Mouse (Mus musculus) c-Kit-negative CD71-positive TER-119-positive erythroid progenitor cells, embryonic 14.5 days (primary cell): Measurements from ENCODE around the gene Spag17.
"Not testable (repeated sequence)": the region's sequence is repeated elsewhere in the genome, so short reads cannot be mapped to it uniquely, and the experiment has no call there.

Experiments used
- DNase-seq: peaks from one replicate; pipeline ENCODE4 v3.0.0-alpha.2; 2013; ENCODE audit warnings: low read depth, low spot score

Gene Spag17

GRCm38 (mm10) chr3:99885187-99885811, at the start of gene Spag17:
TSS of gene Spag17 (plus strand) at chr3:99885406.
- no peak for DNase-seq

GRCm38 (mm10) chr3:99842333-99842732, 42.9 kb upstream of the Spag17 start:
- no peak for DNase-seq

DNA sequence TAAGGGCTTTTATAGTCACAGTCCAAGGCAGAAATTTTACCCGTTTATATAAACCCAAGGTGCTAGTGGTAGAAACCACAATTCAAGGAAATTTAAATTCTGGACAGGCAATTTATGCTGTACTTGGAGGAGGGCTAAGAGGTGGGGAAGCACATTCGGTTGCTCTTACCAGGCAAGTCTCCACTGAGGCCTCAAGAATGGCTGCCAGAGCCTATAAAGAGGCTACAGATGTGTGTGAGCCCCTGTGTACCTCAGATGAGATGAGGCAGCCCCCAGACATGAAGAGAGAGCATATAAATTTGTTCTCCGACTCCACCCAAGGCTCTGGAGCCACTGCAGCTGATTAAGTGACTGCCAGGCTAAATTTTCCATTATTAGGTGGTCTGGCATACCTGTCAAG, 42.4 kb upstream of the Spag17 start:
- no peak for DNase-seq

GRCm38 (mm10) chr3:99843233-99843632, 42.0 kb upstream of the Spag17 start:
- DNase-seq, result no peak

DNA sequence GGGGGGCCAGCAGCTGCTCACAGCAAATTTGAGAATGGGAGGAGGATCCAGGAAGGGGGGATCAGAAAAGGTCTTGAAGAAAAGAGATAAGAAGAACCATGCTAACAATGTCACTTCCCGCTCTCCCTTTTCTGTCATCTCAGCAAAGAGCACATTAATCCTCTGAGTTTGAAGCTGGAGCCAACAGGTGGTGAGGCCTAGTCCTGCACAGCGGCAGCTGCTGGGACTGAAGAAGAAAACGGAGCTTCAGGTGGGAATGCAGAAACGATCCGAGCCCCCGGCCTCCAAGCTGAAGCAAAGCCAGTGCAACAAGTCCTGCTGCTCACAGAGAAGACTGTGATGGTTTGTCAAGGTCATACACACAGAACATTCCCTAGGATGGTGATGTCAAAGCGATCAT, 34.3 kb upstream of the Spag17 start:
- DNase-seq, result no peak

- DNase-seq, result no peak
Observed at GRCm38 (mm10) chr3:99854595-99854994, 30.6 kb upstream of the Spag17 start.

DNA sequence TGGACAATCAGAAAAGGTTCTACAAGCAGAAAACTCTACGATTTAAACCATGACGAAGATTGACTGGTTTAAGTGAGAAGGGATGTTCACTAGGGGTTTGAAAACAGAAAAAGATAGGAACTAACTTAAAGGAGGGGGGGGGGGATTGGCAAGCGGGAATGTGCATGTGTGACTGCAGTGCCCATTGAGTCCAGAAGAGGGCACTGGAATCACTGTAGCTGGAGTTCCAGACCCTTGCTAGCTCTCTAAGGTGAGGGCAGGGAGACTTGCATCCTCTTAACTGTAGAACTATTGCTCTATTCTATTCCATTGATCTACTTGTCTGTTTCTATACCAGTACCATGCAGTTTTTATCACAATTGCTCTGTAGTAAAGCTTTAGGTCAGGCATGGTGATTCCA, 26.3 kb upstream of the Spag17 start:
- DNase-seq, result no peak

DNA sequence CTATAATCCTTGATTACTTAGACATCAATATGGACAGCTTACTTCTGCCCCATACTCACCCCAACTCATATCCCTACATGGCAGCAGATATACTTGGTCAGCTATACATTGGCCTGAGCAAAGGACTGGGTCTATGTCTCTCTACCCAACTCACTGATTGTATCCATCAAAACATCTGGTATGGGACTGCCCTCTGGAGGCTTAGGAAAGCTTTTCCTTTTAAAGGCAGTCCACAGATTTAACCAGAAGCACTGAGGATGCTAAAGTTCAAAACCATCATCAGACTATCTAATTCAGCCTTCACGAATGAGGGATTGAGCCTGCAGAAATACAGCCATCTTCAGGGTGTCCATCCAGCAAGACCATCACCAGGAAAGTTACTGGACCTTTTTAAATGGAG, 20.5 kb upstream of the Spag17 start:
- no peak for DNase-seq

- DNase-seq, result no peak
Observed at GRCm38 (mm10) chr3:99875137-99875536, 10.1 kb upstream of the Spag17 start.

GRCm38 (mm10) chr3:99881498-99881897, 3.7 kb upstream of the Spag17 start:
- DNase-seq, result no peak

- no peak for DNase-seq
Observed at GRCm38 (mm10) chr3:99883988-99884564, 1.1 kb upstream of the Spag17 start.

GRCm38 (mm10) chr3:99894741-99895140, 9.5 kb downstream of the Spag17 start:
- not testable (repeated sequence) for DNase-seq

DNA sequence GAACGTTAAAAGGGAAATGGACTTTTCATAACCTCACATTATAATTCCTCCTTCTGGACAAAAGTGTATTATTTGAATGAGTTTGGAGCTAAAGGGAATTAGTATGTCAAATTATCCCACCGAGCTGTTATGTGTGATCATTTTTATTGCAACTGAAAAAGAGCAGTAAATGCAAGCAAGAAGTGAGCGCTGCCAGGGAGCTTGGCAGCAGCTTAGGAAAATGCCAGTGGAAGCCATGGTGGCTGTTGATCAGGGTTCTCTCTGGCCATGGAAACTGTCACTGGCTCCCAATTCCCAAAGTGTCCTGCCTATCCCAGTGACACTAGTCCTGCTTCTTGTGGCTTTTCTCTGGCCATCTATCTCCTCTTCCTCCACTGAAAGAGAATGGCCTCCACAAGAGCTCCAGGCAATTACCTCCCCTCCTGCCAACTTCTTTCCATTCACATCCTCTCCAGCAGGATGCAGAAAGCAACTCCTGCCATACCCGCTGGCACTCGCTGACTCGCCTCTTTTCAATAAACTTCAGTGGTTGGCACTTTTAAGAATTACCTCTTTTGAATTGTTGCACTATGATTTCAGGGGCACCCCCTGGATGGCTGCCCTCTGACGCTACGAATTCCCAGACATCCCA, 28.7 kb downstream of the Spag17 start:
- no peak for DNase-seq

GRCm38 (mm10) chr3:99922944-99923343, 37.7 kb downstream of the Spag17 start:
- DNase-seq, result no peak

DNA sequence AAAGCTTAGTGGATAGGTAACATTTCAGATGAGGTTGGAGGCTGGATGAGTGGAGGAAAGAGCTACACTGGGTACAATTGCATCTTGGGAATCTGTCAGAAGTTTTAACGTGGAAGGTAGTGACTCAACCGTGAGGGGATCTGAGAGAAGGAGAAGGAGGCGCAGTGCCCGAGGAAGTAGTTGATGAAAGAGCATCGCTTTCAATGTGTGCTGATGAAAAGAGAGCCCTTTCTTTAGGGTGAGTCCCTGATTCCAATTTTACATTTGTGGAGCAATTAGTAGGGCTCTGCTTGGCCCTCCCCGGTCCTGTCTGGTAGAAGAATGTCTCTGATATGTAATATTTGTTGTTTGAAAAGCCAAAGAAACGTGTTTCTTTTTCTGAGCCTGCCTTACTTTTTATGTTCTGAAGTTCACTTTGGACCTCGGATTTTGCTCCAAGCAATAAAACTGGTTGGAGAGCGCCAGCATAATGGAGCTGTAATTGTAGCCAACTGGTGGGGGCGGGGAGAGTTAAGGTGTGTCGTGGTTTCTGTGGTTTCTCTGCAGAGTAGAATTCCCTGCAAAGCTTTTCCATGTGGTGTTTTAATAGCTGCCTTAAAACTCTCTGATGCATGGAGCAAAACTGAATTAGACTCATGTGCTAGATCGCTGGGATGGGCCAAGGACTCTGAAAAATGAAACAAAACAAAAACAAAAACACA, 45.9 kb downstream of the Spag17 start:
- DNase-seq, result no peak

DNA sequence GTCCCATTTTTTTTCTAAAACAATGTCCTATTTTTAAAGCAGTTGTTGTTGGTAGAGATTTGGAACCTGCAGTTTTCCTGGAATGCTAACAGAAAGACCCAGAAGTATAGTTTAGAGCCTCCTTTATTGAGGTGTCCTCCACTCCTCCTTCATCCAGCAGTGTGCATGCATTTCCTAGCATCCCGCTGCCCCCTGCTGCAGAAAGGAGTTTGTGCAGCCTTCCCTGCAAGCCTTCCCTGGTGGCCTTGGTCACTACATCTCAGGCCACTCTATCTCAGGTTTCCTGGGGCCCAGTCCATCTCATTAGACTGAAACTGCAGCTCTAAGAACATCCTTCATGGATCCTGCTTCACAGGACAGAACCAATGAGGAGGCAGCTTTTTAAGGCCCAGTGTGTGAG, 51.0 kb downstream of the Spag17 start:
- no peak for DNase-seq

- no peak for DNase-seq
Observed at GRCm38 (mm10) chr3:99938611-99939286, 53.5 kb downstream of the Spag17 start.

DNA sequence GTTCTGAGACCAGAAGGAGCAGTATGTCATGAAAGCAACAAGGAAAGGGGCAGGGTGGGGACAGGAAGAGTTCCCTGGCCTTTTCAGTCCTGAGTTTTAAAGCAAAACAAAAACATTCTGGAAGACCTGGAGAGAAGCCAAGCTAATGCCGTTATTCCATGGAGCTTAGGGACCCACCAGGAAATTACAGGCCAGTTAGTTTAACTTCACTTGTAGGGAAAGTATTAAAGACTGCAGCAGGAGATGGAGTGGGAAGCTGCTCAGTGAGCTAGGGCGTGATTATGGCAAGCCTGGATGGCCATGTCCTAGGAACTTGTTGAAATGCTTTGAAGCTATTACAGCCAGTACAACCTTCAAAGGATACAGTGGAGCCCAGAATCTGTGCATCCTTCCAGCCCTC, 60.0 kb downstream of the Spag17 start:
- no peak for DNase-seq

DNA sequence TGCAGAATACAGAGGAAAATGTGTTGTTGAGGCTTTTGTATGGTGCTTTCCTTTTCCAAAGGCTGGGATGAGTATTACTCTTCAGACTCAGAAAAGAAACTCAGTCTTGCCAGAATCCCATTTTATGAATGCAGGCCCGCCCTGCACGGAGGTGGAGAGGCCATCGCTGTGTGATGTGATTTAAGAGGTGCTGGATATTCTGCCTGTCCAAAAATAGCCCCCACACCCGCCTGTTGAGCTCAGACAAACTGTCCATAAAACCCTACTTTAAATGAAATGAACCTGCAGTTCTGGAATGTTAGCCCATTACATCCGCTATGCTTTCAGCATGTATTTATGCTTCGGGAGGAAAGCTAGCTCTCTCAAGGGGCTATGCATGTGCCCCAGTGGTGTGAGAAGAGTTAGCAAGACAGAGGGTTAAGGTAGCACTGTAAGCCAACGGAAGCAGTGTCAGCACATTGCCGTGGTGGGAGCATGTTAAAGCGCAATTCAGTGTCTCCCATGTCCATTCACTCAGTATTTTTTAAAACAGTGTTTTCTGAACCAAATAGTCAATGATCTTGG, 68.9 kb downstream of the Spag17 start:
- DNase-seq, result no peak

DNA sequence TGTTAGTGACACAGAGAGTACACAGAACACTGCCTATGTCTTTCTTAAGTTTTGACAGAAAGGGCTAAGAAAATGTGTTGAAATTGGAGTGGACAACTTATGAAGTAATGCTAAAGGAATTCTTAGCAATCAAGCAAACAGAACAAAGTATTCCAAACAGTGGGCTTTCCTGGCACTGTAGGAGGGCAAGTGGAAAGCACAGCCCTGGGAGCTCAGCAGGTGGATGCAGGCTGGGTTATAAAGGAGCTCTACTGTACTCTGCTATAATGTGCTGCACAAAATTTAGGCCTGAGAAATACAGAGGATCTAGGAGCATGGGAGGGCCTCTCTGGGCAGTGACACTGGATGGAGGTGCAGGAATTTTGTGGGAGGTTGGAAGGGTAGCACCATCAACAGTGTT, 71.3 kb downstream of the Spag17 start:
- no peak for DNase-seq

- no peak for DNase-seq
Observed at GRCm38 (mm10) chr3:99959805-99960485, 74.7 kb downstream of the Spag17 start.
